Mouse (Mus musculus): ENCODE measurements around the gene Derl3.
"Not testable (repeated sequence)": the region's sequence is repeated elsewhere in the genome, so short reads cannot be mapped to it uniquely, and the experiment has no call there.

Derl3 gene

DNA sequence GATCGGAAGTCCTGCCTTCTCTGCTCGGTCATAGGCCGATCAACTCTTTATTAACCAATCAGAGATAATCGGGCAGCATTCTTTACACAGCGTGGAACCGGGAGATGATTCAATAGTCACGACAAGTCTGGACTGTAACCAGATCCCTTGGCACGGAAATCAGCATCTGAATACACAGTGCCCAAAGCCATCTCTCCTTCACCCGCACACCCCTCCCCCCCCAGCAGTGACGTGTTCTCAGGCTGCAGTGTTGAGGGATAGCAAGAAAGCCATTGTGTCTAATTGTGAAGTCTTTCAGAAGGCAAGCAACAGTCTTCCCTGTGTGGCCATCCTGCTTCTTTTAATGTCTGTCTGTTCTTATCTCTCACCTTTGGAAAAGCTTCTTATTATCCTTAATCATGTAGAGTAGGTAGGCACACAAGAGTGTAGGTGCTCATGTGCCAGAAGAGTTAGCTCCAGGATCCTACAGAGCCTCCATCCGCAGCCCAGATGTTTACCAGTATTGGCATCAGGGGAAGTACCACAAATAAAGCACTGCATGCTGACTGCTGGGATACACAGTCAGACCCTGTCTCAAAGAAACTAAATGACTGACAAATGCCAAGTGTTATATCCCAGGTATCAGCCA is 20.2 kb upstream of the Derl3 start:
- DNase-seq (ENCODE audit: low spot score): peak; percentile 82

DNA sequence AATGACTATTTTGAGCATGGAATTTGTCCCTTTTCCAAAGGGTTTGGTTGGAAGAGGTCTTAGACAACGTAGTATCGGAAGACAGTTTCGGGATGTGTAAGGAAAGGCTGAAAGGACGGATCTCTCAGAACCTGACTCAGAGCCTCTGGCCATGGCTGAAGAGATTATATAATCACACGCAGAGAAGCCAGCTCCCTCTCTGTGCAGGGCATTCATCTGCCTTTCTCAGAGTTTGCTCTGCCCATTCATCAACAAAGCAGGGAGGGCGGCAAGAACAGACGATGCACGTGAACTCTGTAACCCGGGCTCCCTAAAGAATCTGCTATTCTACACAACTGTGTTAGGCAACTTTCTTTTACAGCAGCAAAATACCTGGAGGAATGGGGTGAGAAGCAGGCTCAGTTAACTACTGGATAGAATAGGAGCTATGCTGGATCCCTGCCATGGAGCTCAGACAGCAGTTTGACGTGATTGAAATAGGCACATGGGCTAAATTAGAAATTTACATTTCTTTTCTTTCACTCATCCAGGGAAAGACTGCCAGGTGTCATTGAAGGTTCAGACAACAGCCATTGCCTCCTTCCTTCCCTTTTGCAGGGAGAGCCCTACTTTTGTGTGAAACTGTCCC is 19.6 kb upstream of the Derl3 start:
- DNase-seq (ENCODE audit: low spot score): no peak

DNA sequence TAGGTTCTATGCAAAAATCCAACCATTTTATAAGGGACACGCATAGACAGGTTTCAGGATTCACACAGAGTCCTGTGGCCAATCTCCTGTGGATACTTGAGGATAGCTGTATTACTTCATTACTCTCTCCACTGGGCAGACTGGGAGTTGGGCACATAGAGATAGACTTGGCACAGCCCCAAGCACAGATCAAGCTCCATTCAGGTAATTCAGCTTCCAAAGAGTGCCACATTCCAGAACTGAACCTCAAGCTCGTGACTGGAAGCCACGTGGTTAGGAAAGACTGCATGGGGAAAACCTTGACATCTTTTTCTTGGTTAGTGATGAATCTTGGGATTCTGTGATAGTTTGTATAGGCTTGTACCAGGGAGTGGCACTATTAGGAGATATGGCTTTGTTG is 14.4 kb upstream of the Derl3 start:
- no peak for DNase-seq (ENCODE audit: low spot score)

DNA sequence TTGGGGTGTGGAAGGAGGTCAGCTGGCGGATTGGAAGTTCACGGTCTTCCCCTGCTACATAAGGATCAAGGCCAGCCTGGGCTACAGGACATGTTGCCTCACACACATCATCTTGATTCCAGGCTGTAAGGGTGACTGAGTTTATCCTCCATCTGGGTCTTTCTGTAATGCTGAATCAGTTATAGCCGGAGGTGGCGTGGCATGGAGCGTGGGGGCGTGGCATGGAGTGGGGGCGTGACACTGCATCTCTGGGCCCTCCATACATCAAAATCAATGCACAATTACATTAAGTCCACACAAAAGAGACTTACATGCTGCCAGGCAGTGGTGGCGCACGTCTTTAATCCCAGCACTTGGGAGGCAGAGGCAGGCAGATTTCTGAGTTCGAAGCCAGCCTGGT is 12.9 kb upstream of the Derl3 start:
- DNase-seq (ENCODE audit: low spot score): no peak

DNA sequence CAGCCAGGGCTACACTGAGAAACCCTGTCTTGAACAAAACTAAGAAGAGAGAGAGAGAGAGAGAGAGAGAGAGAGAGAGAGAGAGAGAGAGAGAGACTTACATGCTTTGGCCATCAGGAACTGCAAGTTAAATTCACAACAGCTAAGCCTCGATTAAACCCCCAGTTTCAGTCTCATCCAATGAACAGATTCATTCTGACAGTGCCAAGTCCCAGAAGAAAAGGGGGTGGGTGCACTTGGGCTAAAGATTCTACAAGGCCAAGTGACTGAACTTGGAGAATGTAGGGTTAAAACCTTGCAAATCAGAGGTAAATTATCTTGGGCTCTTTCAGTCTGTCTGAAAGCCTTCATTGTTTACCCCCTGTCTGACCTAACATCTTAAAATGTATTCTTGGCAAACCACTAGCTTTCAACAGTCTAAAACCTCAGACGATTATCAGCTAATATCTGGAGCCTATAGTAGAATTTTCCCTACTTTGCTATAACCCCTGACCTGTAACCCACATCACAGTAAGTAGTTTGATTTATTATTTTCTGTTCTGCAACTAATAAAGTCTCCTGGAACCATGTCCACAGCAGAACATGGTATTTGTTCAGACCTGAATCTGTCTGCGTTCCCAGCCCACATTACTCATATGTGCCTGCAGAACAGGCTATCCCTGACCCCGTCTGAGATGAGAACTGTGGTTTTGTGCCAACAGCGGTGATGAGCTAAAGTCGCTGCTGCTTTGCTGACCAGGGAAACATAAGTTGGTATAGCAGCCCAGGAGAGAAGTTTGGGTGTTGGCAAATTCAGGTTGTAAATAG is 12.2 kb upstream of the Derl3 start:
- peak; percentile 40 for DNase-seq (ENCODE audit: low spot score)

DNA sequence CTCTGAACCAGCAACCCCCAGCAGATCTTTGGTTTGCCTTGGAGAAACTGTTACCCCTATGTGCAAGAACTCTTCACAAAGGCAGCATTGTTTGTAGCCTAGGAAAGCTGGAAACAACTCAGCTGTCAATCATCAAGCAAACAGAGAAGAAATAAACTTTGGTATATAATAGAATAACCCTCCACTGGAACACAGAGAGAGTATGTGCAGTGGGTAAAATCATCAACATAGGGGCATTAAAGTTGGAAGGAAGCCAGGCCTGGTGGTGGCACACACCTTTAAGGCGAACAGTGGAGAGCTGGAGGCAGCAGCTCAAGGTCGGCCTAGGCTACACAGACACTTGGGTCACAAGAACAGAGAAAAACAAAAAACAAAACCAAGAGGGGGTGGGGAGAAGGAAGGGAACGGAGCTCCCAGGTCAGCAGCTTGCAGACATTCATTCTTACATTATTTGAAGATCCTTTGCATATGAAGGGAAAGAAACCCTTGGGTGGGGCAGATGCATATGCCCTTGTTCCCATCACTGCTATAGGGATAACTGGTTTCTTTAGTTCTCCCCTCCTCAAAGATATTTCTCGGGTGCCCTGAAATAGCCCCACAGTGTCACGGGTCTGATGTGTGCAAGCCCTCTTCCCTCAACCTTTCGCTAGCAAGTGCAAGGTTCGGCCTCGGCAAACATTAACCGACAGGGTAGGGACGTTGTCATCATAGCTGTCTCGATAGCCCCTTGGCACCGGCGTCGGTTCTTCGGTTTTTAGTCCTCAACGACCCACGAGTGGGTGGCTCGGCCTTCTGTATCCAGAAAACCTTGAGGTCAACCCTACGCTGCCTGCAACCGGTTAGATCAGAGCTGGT is 11.4 kb upstream of the Derl3 start:
- peak; percentile 44 for DNase-seq (ENCODE audit: low spot score)

DNA sequence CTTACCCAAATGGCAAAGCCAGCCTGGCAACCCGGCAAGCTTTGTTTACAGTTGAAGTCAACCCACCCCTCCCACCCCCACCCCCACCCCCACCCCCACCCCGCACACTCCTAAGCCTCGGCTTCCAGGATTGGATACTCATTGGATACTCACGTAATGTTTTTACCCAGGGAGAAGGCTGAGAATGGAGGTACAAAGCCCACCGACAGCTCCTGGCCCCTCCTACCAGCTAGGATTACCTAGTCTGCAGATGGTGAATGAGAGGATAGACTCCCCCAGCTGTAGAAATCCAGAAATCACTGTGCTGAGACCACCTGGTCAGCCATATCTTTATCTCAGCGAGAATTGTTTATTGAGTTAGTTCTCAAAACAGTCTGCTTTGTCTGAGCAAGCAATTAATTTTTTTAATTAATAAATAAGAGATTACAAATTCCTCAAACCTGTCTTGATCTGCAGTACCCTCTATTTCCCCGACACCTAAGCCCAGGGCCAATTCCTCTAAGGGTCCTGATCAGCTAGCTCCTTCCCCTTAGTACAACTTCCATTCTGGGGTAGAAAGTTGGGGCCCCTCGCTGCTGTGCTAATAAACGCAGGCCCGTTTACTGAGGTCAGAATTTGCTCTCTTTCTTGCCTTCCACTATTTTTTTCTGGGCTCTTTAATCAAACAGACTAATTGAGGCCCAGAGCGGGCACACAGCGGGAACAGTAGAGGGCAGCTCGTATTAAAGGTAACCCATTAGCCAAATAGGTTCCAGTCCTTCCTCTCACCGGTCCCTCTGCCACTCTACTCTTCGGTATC is 10.6 kb upstream of the Derl3 start:
- DNase-seq (ENCODE audit: low spot score): no peak

DNA sequence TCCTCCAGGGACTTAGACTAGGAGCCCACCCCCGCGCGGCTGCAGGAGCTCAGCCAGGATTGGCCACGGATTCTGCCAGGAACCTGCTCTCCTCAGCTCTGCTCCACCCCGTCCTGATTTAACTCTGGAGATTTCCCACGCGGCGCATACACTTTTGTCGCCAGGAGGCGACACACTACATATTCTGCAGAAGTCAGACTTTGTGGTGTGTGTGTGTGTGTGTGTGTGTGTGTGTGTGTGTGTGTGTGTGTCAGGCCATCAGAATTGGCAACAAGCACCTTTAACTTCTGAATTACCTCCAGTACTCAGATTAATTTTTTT is 10.0 kb upstream of the Derl3 start:
- peak; percentile 86 for DNase-seq (ENCODE audit: low spot score)

DNA sequence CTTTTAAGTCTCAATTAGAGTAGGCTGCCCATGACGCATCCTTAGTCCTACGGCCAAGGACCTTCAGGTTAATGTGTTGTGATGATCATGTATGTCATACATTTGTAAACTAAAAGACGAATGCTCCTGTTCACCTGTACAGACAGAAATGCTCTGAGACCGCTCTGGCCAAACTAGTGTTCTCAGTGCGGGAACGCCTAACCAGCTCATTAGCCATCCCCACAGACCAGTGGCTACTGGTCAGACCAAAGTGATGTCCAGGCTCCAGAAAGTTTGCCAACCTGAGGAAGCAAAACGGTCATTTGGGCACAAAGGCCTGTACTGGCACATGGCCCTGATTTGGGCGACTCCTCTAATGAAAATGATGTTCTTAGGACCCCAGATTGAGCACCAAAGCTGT is 8.5 kb upstream of the Derl3 start:
- DNase-seq (ENCODE audit: low spot score): no peak

DNA sequence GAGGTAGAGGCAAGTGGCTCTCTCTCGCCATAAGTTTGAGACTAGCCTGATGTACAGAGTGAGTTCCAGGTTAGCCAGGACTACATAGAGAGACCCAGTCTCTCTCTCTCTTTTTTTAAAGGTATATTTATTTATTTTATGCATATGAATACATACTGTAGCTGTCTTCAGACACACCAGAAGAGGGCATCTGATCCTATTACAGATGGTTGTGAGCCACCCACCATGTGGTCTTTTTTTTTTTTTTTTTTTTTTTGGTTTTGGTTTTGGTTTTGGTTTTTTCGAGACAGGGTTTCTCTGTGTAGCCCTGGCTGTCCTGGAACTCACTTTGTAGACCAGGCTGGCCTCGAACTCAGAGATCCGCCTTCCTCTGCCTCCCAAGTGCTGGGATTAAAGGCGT is 5.7 kb upstream of the Derl3 start:
- DNase-seq (ENCODE audit: low spot score): not testable (repeated sequence)

DNA sequence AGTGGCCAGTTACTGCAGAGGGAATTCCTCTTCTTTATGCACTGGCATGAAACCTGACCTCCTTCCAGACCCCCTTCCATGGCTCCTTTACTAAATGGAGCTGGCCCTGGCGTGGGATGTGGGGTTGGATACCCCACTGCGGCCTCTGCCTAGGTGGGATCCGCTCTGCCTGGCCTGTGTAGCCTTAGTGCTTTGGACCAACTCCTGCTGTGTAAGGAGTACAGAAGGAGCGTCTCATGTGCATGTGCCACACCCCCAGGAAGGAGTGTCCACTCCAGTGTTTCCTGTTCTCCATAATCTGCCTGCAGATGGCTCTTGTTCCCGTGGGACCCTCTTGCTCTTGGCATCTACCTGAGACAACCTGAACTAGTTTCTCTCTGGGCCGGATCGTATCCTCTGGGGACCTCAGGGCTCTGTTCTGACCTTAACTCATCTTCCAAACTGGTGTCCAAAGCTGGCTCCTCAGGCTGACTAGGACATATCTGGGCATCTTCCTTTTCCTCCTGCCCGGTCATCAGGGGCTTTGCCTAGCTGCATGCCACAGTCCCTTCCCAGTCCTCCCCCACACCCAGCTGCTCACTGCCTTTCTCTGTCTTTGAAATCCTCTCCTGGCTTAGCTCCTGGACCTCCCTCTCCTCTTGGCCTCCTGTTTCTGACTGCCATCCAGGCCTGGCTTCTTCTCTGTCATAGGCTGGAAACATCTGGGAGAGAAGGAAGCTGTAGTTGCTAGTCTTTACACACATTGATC is 3.6 kb upstream of the Derl3 start:
- DNase-seq (ENCODE audit: low spot score): peak; percentile 43

DNA sequence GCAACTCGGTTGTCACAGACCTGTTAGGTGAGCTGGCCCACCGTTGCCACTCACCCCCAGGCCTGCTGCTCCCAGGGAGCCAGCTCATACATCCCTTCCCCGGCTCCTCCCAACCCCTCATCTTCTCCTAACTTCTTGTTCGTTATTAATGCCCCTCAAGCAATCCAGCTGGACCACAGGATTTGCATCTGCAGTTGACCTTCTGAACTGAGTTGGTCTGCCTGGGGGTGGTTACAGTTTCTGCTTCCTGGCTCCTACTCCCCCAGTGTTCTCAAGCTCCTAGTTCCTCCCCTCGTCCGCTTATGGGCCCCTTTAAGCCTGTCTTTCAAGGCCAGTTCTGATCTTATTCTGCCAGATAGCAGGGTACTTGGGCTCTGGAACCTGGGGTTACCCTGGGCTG is 1.4 kb downstream of the Derl3 start:
- DNase-seq (ENCODE audit: low spot score): no peak

DNA sequence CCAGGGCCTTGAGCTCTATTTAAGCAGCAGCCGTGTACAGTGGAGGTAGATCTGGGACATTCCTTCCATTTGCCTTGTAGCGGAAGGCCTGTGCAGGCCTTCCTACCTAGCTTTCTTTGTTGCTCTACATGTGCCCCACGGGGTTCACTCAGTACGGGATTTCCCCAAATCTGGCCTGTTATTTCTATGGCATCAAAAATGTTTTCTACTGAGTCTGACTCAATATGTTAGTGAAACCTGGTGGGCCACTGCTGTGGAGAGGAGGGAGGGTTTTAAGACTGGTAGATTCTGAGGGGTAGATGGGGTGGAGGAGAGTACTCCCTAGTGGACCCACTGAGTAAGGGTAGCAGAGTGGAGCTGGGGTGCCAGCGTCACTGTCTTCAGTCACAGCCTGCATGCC is 2.5 kb downstream of the Derl3 start:
- no peak for DNase-seq (ENCODE audit: low spot score)

DNA sequence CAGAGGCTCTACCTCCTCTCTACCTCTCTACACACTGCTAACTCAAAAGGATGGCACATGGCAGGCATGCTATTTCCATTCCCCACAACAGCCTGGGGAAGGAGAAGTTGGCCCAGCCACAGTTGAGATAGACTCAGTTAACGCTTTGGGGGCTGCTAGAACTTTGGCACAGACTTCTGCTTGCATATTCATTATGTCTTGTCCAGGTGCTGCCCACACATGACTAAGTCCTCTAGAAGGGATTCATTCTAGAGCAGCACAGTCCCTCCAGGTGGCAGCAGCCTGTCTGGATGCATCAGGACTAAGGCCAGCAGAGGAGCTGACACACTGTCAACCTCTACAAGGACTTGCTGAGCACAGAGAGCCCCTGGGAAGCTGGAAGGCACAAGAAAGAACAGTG is 3.0 kb downstream of the Derl3 start:
- DNase-seq (ENCODE audit: low spot score): no peak

DNA sequence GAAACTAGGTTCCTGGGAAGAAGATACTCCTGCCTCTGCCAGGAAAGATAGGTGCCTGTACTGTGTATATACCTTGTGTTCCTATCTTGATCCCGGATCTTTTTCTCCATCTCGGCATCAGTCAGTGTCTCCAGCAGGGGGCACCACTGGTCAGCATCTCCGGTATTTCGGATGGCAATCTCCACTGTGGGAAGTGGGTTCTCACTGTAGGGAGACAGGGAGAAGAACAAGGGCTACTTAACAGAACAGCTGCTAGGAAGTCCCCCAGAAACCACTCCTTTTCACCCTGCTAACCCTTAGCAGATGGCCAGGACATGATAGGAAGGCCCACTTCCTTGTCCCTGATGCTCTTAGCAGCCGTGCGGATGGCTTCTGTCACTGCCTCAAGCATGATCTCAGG is 4.2 kb downstream of the Derl3 start:
- DNase-seq (ENCODE audit: low spot score): peak; percentile 82

DNA sequence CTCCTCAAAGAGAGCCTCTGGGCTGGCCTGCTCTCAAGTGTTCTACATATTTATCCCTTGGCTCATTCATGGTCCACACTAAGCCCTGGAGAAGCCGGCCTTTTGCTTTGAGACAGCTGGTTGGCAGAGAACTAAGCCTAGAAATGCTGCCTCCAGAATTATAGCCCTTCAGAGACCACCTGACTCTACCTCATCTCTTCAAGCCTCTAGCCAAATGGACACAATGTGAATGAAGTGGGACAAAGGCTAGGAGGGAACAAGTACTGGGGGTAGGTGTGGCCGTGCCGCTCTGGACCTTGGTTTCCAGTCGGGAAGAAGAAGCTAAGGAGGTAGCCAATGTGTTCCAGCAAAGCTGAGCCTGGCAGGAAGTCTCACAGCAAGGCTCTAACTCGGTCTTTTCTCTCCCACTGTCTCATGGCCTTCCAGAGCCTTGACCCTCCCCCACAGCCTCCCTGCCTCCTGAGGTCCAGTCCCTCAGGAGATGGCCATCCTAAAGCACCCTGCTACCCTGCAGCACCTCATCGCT is 4.9 kb downstream of the Derl3 start:
- DNase-seq (ENCODE audit: low spot score): no peak

DNA sequence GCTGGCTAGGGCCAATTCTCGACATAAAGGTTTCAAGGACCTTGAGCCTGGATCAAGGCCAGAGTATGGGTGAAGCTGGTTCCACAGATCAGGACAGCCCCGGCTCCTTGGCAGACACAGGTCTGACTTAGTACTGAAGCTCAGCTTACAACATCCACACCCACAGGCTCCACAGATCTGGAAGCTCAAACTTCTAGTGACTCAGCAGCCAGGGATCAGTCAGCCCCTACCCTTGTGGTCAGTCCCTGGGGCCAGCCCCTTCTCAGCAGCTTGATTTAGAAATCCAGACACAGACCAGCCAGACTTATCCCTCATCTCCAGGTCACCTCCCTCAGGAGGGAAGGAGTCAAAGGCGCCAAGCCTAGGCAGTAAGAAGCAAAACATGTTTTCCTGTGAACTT is 5.6 kb downstream of the Derl3 start:
- peak; percentile 61 for DNase-seq (ENCODE audit: low spot score)

DNA sequence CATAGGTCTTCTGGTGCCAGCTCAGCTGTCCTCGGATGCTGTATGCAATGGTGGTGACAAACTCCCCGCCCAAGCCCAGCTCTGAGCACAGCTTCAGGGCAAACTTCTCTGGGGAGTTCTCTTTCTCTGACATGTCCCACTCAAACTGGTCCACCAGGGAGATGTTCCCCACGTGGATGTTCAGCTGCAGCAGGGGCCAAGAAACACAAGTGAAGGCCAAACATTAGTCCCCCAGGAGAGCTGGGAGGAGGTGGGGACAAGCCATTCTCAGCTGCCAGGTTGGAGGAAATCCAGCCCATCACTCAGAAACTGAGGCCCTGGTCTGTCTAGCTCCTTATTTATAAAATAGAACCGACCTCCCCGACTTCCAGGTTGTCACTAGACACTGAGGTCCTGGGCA is 11.2 kb downstream of the Derl3 start:
- DNase-seq (ENCODE audit: low spot score): no peak

DNA sequence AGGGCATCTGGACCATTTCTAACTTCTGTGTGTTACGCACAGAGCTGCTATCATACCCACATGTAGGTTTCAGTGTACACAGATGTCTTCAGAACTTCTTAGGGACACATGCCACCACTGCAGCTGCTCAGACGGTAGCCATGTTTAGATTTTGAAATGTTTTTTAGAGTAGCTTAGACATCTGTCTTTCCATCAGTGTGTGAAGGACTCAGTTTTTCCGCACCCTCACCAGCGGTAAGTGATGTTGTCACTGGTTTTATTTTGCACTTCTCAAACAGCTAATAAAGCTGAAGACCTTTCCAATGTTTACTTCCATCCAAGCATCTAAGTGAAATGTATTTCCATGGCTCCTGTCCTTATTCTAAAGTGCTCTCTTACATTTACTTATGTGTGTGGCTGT is 13.7 kb downstream of the Derl3 start:
- DNase-seq (ENCODE audit: low spot score): no peak

DNA sequence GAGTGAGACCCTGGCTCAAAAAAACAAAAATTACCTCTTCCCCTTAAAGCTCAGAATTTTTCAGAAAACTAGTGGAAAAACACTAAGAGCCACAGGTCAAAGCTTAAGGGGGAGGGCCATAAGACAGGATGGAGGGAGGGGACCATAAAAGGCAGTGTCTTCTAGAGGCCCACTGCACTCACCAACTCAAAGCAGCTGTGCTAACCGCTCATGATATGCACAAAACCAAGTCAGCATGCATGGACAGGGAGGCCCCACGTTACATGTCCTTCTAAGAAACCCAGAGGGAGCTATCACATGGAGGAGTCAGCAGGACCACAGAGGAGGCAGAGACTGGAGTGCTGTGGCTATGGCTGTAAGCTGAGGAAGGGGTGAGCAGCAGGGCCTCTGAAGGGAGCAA is 17.5 kb downstream of the Derl3 start:
- no peak for DNase-seq (ENCODE audit: low spot score)
